Mouse (Mus musculus) heart, adult 8-10 months (tissue): ENCODE measurements around the gene Rnf222. TPM values are rescaled to one million over a fixed set of nuclear protein-coding genes. Genes with fewer than 3 reads are reported as not detected.
"Not testable (repeated sequence)": the region's sequence is repeated elsewhere in the genome, so short reads cannot be mapped to it uniquely, and the experiment has no call there.

ENCODE experiments used
- DNase-seq: peaks from one replicate; pipeline ENCODE4 v3.0.0; 2022; ENCODE audit warnings: low spot score
- total RNA-seq, 4 experiments: library from RNA; stranded (reverse); gene quantifications; 2 replicates each; pipeline ENCODE4 v1.2.4; 2022

The Rnf222 gene
- total RNA-seq, 4 experiments from 2014 or later = 0.11 to 0.28 (median 0.17) TPM; not detected in 1

DNA sequence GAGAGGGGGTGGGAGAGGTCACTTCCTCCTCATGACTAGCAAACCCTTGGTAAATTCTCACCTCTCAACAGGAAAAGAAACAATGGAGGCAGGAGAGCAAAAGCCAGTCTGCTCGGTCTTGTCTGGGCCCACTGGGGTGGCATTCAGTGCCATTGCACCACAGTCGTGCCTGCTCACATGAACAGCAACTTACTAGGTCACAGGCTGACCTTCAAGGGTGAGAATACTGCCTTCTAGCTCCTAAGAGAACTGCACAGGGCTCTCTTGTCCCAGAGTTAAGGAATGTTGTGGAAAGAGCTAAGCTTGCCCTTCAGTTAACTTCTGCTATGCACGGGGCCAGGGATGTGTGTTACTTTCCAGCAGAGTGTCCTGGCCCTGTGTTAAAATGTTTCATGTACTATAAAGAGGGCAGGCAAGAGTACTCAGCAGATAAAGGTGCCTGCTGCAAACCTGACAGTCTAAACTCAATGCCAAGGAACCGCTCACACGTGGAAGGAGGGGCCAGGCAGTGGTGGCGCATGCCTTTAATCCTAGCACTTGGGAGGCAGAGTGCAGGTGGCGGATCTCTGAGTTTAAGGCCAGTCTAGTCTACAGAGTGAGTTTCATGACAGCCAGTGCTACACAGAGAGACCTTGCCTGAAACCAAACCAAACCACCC is 20.6 kb downstream of the Rnf222 start:
- no peak for DNase-seq

DNA sequence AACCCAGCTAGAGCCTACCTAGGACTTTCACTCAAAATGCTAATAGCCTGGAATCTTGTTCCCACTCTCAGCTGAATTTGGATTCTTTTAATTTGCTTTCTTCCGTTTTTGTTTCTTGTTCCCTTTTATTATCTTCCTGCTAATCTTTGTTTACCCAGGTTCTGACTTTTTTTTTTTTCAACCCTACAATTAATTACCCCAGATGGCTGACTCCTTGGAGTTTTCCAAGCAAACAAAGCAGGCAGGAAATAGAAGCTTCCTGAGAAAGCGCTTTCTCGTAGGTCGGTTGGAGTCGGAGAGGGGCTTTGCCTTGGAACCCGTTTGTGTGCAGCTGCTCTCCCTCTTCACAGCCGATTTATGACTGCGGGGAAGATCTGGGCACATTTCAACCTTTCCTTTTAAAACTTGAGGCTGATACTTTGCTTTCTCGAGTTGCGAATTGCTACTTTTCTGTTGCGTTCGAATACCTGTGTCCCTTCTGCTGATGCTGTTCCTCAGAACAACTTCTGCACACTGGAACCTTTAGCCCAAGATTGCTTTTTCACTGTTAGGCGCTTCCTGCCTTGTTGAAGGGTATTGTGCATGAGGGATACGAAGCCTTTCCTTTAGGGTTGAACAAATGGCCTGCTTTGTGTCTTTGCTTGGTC is 23.3 kb downstream of the Rnf222 start:
- peak; percentile 48 for DNase-seq

- no peak for DNase-seq
Observed at GRCm38 (mm10) chr11:68914566-68914965, 26.2 kb downstream of the Rnf222 start.

DNA sequence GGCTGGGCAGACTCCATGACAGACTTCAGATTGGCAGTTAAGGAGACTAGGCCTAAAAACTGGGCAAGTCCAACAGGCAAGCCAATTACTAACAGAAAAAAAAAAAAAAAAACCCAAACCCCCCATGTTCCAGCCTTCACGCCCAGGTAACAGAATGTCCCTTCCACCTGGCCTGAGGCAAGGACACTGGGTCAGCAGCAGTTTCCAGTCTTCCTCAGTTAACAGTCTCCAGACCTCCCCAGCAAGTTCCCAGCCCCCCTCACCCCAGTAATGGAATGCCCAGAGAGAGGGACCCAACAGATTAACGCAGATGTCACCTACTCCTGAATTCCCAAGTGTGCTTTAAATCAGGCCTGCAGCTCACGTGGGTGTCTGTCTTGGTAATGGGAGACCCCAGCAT is 34.8 kb downstream of the Rnf222 start:
- DNase-seq = no peak

- DNase-seq = no peak
Observed at GRCm38 (mm10) chr11:68924749-68925148, 36.4 kb downstream of the Rnf222 start.

GRCm38 (mm10) chr11:68926981-68927380 is 38.6 kb downstream of the Rnf222 start, which contains the start of gene Odf4:
Gene Odf4, minus strand, starts transcription at chr11:68927081.
- no peak for DNase-seq

DNA sequence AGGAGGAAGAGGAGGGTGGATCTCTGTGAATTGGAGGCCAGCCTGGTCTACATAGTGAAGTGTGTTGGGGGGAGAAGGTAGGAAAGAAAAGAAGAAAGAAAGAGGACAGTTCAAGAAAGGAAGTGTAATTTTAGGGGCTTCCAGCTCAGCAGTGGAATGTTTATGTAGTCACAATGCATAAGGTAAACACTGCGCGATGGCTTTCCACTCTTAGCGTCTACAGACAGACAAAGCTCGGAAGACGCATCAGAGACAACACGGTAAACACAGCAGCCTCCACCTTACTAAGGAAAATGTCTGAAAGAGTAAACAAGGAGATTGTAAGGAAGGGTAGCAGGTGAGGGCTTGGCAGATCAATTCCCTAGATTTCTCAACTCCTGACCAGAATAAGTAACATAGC is 41.6 kb downstream of the Rnf222 start:
- no peak for DNase-seq

GRCm38 (mm10) chr11:68933885-68934507 is 45.6 kb downstream of the Rnf222 start:
- no peak for DNase-seq

DNA sequence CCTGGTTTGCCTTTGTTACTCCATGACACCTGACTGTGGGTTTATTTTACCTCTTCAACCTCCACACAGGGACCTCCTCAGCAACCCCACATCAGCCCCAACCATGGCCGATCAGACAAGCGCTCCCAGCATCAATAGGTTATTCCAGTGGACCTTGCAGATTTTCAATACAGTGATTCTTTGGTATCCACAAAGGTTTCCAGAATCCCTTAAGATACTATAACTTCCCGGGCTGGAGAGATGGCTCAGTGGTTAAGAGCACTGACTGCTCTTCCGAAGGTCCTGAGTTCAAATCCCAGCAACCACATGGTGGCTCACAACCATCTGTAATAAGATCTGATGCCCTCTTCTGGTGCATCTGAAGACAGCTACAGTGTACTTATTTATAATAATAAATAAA is 48.6 kb downstream of the Rnf222 start:
- not testable (repeated sequence) for DNase-seq

DNA sequence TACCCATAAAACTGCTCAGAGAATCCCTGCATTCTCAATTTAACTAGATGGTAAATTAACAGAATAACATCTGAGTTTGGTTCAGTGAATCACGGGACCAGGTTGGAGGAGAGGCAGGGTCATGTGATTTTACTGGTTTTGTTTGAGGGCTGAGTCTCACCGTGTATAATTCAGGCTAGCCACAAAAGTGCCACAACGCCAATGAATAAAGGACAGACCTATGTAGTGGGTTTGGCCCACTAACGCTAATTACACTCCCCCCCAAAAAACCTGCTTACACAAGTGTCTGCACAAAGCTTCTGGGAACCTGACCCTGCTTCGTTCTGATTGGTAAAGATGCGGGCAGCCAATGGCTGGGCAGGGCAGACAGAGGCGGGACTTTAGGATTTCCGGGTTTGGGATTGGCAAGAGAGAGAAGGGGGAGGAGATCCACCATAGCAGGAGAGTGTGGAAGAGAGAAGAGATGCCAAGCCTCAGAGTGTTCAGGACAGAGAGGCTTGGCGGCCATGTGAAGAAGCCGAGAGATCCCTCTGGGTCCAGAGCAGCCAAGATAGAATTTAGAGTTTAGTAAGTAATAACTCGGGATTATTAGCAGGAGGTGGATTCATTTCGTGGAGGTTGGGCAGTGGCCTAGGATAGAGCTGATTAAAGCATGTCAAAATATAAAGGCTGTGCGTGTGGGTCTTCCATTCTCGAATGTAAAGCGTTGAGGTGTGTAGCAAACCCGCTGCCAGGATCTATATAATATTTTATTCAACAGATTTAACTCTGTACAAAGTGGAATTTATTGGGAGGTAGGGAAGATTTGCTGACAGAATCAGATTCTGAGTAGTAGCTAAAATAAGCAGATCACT is 51.3 kb downstream of the Rnf222 start:
- peak; percentile 93 for DNase-seq

- no peak for DNase-seq
Observed at GRCm38 (mm10) chr11:68940516-68940915, 52.2 kb downstream of the Rnf222 start.

GRCm38 (mm10) chr11:68942731-68943130 is 54.4 kb downstream of the Rnf222 start:
- DNase-seq = no peak

DNA sequence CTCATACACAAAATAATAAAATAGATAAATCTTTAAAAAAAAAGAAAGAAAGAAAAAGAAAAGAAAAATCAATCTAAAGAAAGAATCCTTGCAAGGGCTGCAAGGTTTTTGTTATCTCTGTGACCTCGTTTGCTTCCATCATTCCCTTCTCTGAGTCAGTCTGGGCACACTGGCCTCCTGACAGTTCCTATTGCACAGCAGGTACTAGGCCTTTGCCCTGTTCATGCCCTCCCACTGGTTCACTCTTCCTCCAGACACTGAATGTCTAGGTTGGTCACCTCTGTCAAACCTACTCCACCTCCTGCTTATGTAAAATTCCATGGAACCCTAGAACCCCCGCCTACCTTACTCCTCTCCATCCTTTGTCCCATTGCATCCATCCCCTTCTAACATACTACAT is 56.9 kb downstream of the Rnf222 start:
- no peak for DNase-seq

Other genes starting within 250 kb of the Rnf222 start
- gene Myh10, start 197.0 kb upstream of the Rnf222 start, total RNA-seq = 10 to 100 TPM; 21.6 to 24.0 (median 22.9) TPM
- 10 to 100 TPM; 53.9 to 67.7 (median 65.2) TPM for gene Ndel1, start 16.7 kb upstream of the Rnf222 start, total RNA-seq
- gene Rpl26, start 13.0 kb downstream of the Rnf222 start, total RNA-seq = 100 to 1,000 TPM; 676 to 808 (median 721) TPM
- under 1 TPM in 1 of 4 experiments, not detected in 3; 0.44 TPM for gene Odf4, start 38.5 kb downstream of the Rnf222 start, total RNA-seq
- 10 to 100 TPM; 26.6 to 30.9 (median 30.1) TPM for gene Arhgef15, start 68.9 kb downstream of the Rnf222 start, total RNA-seq
- 1 to 10 TPM; 3.4 to 8.3 (median 6.3) TPM for gene Slc25a35, start 79.6 kb downstream of the Rnf222 start, total RNA-seq
- 10 to 100 TPM; 81.3 to 98.3 (median 89.4) TPM for gene Rangrf, start 86.6 kb downstream of the Rnf222 start, total RNA-seq
- 1 to 10 TPM; 4.5 to 8.2 (median 5.3) TPM for gene Pfas, start 119.9 kb downstream of the Rnf222 start, total RNA-seq
- gene Ctc1, start 127.4 kb downstream of the Rnf222 start, total RNA-seq = 10 to 100 TPM; 13.0 to 19.5 (median 14.9) TPM
- under 1 TPM in 2 of 4 experiments, not detected in 2; 0.33 to 0.75 TPM for gene Aurkb, start 157.1 kb downstream of the Rnf222 start, total RNA-seq
- gene Borcs6, start 171.2 kb downstream of the Rnf222 start, total RNA-seq = 10 to 100 TPM; 16.1 to 18.7 (median 17.1) TPM
- gene Tmem107, start 182.3 kb downstream of the Rnf222 start, total RNA-seq = 1 to 10 TPM; 6.3 to 8.4 (median 7.5) TPM
- 10 to 100 TPM; 57.1 to 72.2 (median 68.6) TPM for gene Vamp2, start 199.9 kb downstream of the Rnf222 start, total RNA-seq
- 10 to 100 TPM; 33.3 to 81.2 (median 48.5) TPM for gene Per1, start 206.7 kb downstream of the Rnf222 start, total RNA-seq
- gene Hes7, start 231.9 kb downstream of the Rnf222 start, total RNA-seq = under 1 TPM in 1 of 4 experiments, not detected in 3; 0.12 TPM
- gene 9130213A22Rik, start 234.0 kb downstream of the Rnf222 start, total RNA-seq = under 1 TPM; 0.16 to 0.60 (median 0.38) TPM
- gene Aloxe3, start 237.3 kb downstream of the Rnf222 start, total RNA-seq = not detected